Mouse (Mus musculus): ENCODE measurements at regions not wholly inside any gene's neighbourhood (a gene's known extent, or its start where the extent isn't known, plus 50 kb on each side); places are given as distances from the start of the nearest gene placed in this dataset.
"Not testable (repeated sequence)": the region's sequence is repeated elsewhere in the genome, so short reads cannot be mapped to it uniquely, and the experiment has no call there.

- not testable (repeated sequence) for TF ChIP-seq GATA1 (IDR thresholded peaks at IDR 0.05; ENCODE audit: low read depth, low read length); CTCF (IDR thresholded peaks at IDR 0.05 in 2 of 3, conservative IDR thresholded peaks at IDR 0.05 in 1 of 3; ENCODE audit: control insufficient read depth in 1 of 3, insufficient read depth in 1 of 3, low read depth in 2 of 3, low read length in 3 of 3, poor library complexity in 1 of 3, severe bottlenecking in 1 of 3); MAFK (IDR thresholded peaks at IDR 0.05; ENCODE audit: borderline replicate concordance, low read depth, low read length); NELFE (IDR thresholded peaks at IDR 0.05; ENCODE audit: low read depth, low read length); MYC (IDR thresholded peaks at IDR 0.05; ENCODE audit: low read depth, low read length); KAT2A (conservative IDR thresholded peaks at IDR 0.05; ENCODE audit: low read depth, low read length)
Measured at GRCm38 (mm10) chr19:19750069-19750599, 639.1 kb upstream of the Rorb start.
